Mouse (Mus musculus) kidney, adult 2 months (tissue): Measurements from ENCODE around the gene Gm49369. TPM values are rescaled to one million over a fixed set of nuclear protein-coding genes. Genes with fewer than 3 reads are reported as not detected.

Source experiments
- DNase-seq: peaks from one replicate; pipeline ENCODE4 v3.0.0; 2021
- H3K27ac ChIP-seq: fragments of 200-500 bp; 2 replicates; pipeline ENCODE4 v1.5.1; 2012; ENCODE audit warnings: low read depth, low read length, control low read depth, inconsistent platforms; ENCODE audit not compliant: insufficient read depth
- H3K27me3 ChIP-seq: fragments of 200-500 bp; replicated peaks from 2 replicates; pipeline ENCODE4 v1.6.1; 2012; ENCODE audit warnings: mild to moderate bottlenecking, moderate library complexity, low read length, inconsistent platforms; ENCODE audit not compliant: control insufficient read depth, insufficient read depth
- H3K36me3 ChIP-seq: fragments of 200-500 bp; 2 replicates; pipeline ENCODE4 v1.6.1; 2012; ENCODE audit warnings: mild to moderate bottlenecking, moderate library complexity, low read length, inconsistent platforms; ENCODE audit not compliant: control insufficient read depth, insufficient read depth
- H3K4me1 ChIP-seq: fragments of 200-500 bp; 2 replicates; pipeline ENCODE4 v1.6.1; 2011; ENCODE audit warnings: low read length; ENCODE audit not compliant: control insufficient read depth, insufficient read depth
- H3K4me3 ChIP-seq: fragments of 200-500 bp; 2 replicates; pipeline ENCODE4 v1.5.1; 2011; ENCODE audit warnings: mild to moderate bottlenecking, low read depth, low read length, control low read depth; ENCODE audit not compliant: insufficient read depth
- CTCF ChIP-seq: fragments of 200-500 bp; conservative IDR thresholded peaks from 2 replicates; pipeline ENCODE4 v1.5.1; 2011; ENCODE audit warnings: low read depth, mild to moderate bottlenecking, control low read depth, low read length, moderate library complexity, mixed read lengths; ENCODE audit not compliant: insufficient read depth, insufficient read length
- POLR2A ChIP-seq: fragments of 200-500 bp; IDR thresholded peaks from one replicate; pipeline ENCODE4 v1.6.1; 2011; ENCODE audit warnings: low read depth, low read length, control low read depth
- WGBS: fragments of 180-500 bp; shearing (Covaris S2); methylation state at CpG from one replicate; pipeline ENCODE4 v1.1.7; 2018; 5-methylcytosine and 5-hydroxymethylcytosine counted together
- polyA plus RNA-seq: library from polyadenylated mRNA; depleted of rRNA; stranded (reverse); fragments of >200 nt; gene quantifications from 2 replicates; pipeline ENCODE4 v1.2.3, GENCODE M21; 2012

Gm49369 gene
- polyA plus RNA-seq, 1 experiment = 0.36 TPM

DNA sequence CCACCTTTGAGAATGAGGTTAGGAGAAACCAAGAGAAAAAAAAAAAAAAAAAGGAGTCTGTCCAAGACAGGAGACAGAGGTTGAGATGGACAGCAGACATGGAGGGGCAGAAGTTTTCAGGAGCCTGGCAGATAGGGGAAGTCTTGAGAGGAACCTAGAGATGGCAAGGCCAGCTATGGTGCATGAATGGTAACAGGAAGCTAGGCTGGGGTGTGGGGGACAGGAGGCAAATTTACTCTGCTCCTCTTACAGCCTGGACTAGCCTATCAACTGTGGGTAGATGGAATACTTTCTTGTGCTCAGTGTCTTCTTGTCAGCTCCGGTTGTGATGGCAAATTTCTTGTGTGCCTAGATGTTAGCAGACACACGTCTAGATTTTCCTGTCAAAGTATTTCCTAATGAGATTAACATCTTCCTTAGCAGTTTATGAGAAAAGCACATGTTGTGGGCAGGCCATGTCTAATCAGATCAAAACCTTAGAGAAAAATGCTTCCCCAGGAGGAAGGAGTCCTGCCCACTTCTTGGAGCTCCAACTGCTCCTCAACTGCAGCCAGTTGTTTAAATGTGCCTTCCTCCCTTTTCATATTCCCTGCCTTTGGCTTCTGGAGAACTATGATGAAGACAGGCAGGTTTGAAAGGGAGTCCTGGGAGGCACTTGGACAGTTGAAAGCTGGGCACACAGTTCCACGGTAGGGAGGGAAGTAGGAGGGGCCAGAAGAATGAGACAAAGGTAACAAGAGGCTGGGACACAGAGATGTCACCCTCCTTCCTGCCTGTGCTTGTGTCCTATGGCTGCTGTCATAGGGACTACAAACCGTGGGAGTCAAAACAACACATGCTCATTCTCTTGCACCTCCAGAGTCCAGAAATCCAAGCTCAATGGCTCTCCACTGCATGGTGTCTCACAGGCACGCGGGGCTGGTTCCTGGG is 12.1 kb upstream of the Gm49369 start:
- Histone ChIP-seq H3K4me3 (no peak overlapping the region), H3K4me1 (peaks cover 10% of the 10 kb centered on the region), H3K27me3 (no peaks in the 10 kb centered on the region), H3K36me3 (no peaks in the 10 kb centered on the region), H3K27ac (no peak overlapping the region)
- WGBS = 67% methylated on average over 6 of the region's 6 CpGs
- DNase-seq = peak; percentile 28
- TF ChIP-seq POLR2A = no peak
- TF ChIP-seq CTCF = no peak

DNA sequence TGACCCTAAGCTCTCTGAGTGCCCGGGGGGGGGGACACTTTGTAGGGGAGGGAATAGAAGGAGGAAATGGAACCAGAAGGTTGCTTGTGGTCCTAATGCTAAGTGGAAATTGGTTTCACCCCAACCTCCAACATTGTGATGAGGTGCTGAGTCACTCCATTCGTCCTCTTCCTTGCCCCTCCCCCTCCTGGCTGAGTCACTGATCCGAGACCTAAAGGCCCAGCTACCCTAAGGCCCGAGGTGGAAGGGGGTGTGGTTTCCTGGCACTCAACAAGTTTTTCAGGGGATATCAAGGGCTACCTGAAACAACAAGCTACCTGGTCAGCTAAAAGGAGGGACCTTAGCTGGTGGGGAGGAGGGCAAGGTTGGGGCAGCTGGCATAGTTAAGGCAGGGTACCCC is 10.7 kb upstream of the Gm49369 start:
- WGBS = 21% methylated on average over 4 of the region's 4 CpGs
- H3K4me3 ChIP-seq = no peak overlapping the region
- peak; percentile 70 for DNase-seq
- no peaks in the 10 kb centered on the region for H3K36me3 ChIP-seq
- no peak for TF ChIP-seq POLR2A
- TF ChIP-seq CTCF = no peak
- 0 out of 2 replicates have a peak overlapping the region, but pooled peaks have one; percentile 7 for H3K27ac ChIP-seq
- no peaks in the 10 kb centered on the region for H3K27me3 ChIP-seq
- peaks cover 10% of the 10 kb centered on the region for H3K4me1 ChIP-seq

DNA sequence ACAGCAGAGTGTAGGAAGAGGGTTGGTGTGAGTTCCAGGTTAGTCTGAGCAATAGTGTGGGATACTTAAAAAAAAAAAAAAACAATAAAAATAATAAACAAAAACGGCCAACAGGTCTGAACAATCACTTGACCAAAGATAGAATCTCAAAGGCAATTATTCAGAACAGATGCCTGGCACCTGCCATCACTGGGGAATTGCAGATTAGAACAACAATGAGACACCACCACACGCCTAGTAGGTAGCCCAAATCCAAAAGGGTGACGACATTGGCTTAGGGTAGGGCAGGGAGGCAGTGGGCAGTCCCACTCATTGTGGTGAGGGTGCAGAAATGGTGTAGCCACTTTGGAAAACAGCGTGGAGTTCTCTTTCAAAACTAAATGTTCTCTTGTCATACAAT is 9.1 kb upstream of the Gm49369 start:
- Histone ChIP-seq H3K4me3 (no peak overlapping the region), H3K27me3 (no peaks in the 10 kb centered on the region), H3K27ac (no peak overlapping the region), H3K36me3 (no peaks in the 10 kb centered on the region), H3K4me1 (peaks cover 10% of the 10 kb centered on the region)
- TF ChIP-seq POLR2A (no peak), CTCF (no peak)
- no peak for DNase-seq
- WGBS = 83% methylated on average over 4 of the region's 4 CpGs

DNA sequence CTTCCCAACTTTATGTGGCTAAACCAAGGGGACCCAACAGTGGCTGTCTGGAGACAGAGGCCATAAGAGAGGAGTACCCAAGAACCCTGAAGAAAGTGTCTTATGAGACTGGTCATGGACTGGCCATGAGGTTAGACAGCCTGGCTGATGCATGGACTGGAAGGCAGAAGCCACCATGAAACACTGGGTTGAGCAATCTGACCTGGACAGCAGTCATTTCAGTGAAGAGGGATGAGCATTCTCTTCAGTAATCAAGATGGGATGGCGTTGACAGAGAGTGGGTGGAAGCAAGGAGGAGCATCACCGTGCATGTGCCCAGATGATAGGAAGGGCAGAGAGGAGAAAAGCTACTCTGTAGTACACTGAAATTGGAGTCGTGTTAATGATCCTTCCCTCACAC is 8.6 kb upstream of the Gm49369 start:
- WGBS = 70% methylated on average over 3 of the region's 3 CpGs
- no peak for DNase-seq
- Histone ChIP-seq H3K36me3 (no peaks in the 10 kb centered on the region), H3K4me3 (no peak overlapping the region), H3K27ac (no peak overlapping the region), H3K27me3 (no peaks in the 10 kb centered on the region), H3K4me1 (peaks cover 10% of the 10 kb centered on the region)
- TF ChIP-seq POLR2A (no peak), CTCF (no peak)

DNA sequence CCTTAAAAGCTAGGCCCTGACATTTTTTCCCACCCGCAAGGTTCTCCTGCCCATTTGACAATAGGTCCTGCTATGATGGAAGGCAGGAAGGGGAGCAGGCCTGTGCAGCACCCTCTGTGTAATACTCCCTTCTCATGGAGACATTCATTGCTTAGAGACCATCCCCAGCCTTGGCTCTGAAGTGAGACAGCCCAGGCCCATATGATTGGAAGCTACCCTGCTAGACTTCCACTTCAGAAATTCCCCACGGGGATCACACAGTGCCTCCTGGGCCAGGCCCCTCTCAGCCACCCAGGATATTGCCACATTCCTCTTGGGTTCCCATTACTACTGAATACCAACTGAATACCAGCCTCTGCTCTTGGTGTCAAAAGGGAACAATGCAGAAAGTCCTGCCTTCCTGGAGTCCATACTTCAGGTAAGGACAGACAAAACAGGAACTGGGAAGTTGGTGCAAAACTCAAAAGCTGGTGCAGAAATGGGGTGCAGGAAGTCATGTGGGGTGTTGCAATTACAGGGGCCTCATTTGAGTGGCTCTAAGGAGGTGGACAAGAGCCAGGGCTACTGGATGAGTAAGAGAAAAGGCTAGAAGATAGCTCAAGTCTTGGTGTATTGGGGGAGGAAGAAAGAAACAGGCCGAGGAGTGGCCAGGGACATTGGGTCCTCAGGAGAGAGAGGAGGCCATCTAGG is 7.6 kb upstream of the Gm49369 start:
- DNase-seq = no peak
- TF ChIP-seq CTCF (no peak), POLR2A (no peak)
- 87% methylated on average over 3 of the region's 3 CpGs for WGBS
- H3K4me1 ChIP-seq = peaks cover 14% of the 10 kb centered on the region
- no peak overlapping the region for H3K27ac ChIP-seq
- H3K27me3 ChIP-seq = no peaks in the 10 kb centered on the region
- no peaks in the 10 kb centered on the region for H3K36me3 ChIP-seq
- no peak overlapping the region for H3K4me3 ChIP-seq

DNA sequence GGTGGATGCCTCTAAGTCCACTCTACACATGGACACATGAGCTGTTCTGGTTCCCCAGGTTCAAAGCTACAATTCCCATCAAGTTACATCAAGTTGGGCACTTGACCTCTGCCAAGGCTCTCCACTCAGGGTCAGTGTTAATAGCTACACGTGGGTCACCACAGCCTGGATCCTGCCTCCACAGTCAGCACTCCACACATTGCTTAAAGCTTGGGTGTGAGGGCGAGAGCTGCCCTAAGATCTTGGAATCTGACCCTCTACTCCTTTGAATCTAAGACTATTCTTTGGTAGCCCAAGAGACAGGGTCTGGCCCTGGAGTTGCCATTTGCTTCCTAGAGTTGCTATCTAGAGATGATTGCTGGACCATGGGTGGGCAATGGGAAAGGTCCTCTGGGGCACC is 6.3 kb upstream of the Gm49369 start:
- peaks cover 13% of the 10 kb centered on the region for H3K4me1 ChIP-seq
- DNase-seq = no peak
- TF ChIP-seq POLR2A (no peak), CTCF (no peak)
- H3K36me3 ChIP-seq = peaks cover 2% of the 10 kb centered on the region; the same call in 1 of the 2 replicates
- no peak overlapping the region for H3K27ac ChIP-seq
- 93% methylated on average over 2 of the region's 2 CpGs for WGBS
- no peaks in the 10 kb centered on the region for H3K27me3 ChIP-seq
- H3K4me3 ChIP-seq = no peak overlapping the region

DNA sequence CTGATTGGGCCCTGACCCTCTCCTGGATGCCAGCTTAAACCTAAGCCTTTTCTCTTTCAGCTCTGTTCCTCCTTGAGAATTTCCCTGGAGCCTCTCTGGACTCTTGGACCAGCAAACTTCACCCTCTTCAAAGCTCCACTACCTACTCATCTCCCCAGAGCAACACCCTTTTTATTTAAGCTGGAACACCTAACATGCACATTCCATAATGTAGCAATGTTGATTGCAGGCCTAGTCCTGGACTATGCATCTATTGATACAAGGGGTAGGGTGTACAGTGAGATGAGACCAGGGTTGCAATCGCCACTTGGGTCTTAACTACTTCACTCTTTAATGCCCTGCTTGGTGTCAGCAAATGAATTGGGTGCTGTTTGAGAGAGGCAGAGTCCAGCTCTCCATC is 5.7 kb upstream of the Gm49369 start:
- peak overlapping the region; percentile 15; the same call in 1 of the 2 replicates for H3K27ac ChIP-seq
- H3K4me3 ChIP-seq = no peak overlapping the region
- H3K4me1 ChIP-seq = peaks cover 8% of the 10 kb centered on the region
- WGBS = 84% methylated on average over 1 of the region's 1 CpGs
- TF ChIP-seq POLR2A = no peak
- TF ChIP-seq CTCF = no peak
- no peaks in the 10 kb centered on the region for H3K27me3 ChIP-seq
- H3K36me3 ChIP-seq = peaks cover 2% of the 10 kb centered on the region; the same call in 1 of the 2 replicates
- no peak for DNase-seq
